Mouse (Mus musculus) small intestine, adult 2 months (tissue): ENCODE data around the gene Calhm6.

ENCODE experiments used
- CTCF ChIP-seq: fragments of 200-500 bp; IDR thresholded peaks from 2 replicates; pipeline ENCODE4 v1.5.1; 2012; ENCODE audit warnings: low read depth, mild to moderate bottlenecking, control low read depth, inconsistent platforms, low read length, moderate library complexity, mixed read lengths; ENCODE audit not compliant: insufficient replicate concordance, insufficient read length; ENCODE audit errors: extremely low read depth
- POLR2A ChIP-seq: fragments of 200-500 bp; IDR thresholded peaks from 2 replicates; pipeline ENCODE4 v1.6.1; 2012; ENCODE audit warnings: low read depth, mild to moderate bottlenecking, control low read depth, inconsistent platforms, low read length, moderate library complexity

GRCm38 (mm10) chr10:34172663-34173282 is 45.0 kb upstream of the Calhm6 start:
- TF ChIP-seq CTCF (no peak), POLR2A (no peak)
